Mouse (Mus musculus) kidney, postnatal 4 days (tissue): ENCODE measurements at regions not wholly inside any gene's neighbourhood (a gene's known extent, or its start where the extent isn't known, plus 50 kb on each side); places are given as distances from the start of the nearest gene placed in this dataset.

Source experiments
- DNase-seq, 2 experiments: peaks; one replicate each; pipeline ENCODE4 v3.0.0; 2021; ENCODE audit warnings: mixed read lengths in 2 of 2

DNA sequence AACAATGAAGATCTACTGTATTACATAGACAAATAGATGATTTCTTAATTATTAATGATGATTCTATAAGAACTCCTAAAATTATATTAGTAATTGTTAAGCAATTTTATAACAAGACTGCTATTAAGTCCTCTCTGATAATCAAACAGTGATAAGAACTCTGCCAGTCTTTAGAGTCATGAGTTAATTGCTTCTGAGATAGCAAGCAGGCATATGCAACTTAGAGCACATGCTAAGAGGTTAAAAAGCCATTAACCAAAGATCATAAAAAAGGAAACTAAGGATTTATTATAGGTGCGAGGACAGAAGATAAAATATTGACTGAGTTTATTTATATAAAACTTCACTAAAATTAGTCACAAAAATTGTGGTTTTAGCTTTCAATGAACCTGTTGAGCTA is 442.2 kb upstream of the Kcnab2 start:
- no peak for DNase-seq

DNA sequence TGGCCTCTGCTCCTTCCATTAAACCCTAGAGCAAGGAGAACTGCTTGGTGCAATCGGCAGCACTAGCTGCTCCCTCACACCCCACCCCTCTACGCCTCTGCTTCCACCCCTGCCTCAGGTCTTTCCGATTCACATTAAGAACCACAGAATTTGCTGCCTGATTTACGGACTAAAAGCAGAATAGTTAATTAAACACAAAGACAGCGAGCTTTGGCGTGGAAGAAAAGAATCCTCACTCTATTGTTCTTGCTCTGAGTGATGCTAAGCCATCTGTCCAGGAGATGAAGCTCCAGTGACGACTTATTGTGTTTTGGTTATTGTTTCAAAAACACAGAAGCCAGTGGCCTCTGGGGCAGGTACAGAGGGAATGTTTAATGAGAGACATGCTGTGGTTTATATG is 438.9 kb upstream of the Kcnab2 start:
- no peak for DNase-seq

DNA sequence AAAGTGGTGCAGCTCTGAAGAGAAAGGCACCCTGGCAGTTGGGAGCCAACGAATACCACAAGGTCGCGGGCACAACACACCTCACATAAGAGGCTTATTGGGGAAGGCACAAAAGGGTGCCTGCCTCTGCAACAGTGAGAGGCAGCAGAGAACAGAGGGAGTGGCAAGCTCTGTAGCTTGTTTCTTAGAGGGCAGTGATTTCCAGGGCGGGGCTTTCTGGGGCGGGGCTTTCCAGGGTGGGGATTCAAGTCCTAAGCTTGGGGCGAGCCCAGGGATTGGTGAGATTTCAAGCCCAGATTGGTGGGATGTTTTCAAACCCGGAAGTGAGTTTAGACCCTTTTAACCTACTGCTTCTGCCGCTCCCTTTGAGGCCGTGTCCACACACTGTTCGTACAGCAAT is 435.8 kb upstream of the Kcnab2 start:
- peak; percentile 12 to 18 for DNase-seq

DNA sequence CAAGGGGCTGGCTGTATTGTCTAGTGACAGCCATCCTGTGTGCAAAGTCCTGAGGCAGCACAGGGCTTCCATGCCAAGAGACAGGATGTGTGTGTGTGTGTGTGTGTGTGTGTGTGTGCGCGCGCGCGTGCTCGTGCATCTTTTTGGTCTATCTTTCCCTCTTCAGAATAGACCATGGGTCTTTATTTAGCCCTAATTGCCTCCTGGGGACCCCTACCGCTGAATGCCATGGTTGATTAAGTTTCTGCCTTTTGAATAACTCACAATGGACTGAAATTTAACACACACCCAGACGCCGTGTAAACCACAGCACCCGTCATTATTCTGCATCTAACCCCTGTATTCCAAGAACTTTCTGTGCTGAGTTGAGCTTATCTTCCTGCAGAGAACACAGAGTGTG is 435.2 kb upstream of the Kcnab2 start:
- no peak for DNase-seq

DNA sequence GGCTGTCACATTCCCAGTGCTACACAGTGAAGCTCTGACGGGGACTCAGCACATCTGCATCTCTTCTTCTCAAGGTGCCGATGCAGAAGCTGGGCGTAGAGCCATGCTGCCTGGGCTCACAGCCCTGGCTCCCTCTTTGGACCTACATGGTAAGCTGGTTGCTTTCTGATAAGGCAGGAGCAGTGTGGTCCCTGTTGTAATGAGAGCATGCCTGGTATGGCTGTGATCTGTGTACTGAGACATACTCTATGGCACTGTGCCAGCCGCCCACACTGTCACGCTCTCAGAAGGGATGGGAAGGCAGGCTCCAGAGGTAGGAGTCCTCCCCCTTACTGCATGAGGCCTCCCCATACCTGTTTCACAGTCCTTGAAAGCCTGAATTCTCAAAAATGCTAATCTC is 430.6 kb upstream of the Kcnab2 start:
- DNase-seq, result peak; percentile 54 to 61

DNA sequence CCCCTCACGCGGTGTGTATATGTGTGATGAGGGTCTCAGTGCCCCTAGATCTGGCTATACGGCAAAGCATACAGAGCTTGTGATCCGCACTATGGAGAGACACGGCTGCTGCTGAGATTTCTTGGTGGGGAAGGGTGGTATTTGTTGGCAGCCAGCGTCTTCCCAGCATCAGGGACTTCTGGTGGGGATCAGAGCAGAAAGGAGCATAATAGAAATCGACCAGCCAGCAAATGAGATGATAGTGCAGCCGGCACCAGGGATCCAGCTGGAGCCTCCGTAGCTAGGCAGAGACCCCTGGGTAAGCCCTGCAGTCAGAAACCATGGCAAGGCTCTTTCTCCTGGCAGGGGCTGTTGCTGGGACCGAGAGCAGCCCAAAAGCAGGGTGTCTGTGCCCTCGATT is 425.2 kb upstream of the Kcnab2 start:
- no peak for DNase-seq

DNA sequence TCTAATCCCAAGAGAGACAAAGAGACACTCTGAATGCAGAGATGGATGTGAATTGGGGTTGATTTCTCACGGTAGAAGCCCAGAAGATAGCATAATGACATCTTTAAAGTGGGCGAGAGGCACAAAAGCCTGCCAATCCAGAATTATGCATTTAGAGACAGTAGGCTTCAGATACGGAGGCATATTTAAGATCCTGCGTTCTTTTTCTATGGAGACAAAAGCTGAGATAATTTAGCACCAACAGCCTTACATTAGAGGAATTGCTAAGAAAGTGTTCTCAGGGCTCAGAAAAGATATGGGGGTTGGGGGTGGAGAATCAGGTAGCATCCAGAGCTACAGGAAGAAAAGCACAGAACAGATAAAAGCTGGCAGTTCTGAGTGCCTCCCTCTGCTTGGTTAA is 422.4 kb upstream of the Kcnab2 start:
- DNase-seq, result no peak

DNA sequence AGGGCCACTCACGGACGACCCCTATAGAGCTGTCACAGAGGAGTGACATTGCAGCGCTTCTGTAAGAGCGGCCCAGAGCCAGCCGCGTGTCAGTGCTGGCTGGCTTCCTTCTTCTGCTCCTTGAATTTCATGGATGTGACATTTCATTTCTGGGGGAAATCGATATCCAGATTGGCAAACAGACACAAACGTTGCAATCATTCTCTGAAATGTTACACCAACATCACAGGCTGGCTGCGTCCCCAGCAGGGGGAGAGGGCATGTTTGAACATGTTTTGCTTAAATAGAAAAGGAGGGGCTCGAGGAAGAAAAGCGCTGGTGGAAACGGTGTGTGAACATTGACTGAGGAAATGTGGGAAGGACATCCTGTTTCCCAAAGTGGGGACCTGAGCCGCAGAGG is 417.4 kb upstream of the Kcnab2 start:
- DNase-seq, result no peak

DNA sequence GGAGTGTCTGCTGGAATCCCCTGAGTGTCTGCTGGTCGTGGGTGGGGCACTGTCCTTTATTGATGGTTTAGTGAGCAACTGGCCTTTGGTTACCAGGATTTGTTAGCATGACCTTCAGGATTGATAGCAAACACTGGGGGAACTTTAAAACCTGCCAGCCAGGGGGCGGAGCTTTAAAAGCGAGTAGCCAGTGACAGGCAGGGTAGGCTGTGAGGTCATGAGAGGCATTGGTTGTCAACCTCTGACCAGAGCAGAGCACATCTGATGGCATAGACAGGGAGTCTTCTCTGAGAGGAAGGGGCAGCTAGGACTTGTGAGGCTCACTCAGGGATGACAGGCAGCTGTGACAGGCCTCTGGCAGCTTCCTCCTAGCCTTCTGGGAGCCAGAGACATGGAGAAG is 415.3 kb upstream of the Kcnab2 start:
- DNase-seq, result no peak

DNA sequence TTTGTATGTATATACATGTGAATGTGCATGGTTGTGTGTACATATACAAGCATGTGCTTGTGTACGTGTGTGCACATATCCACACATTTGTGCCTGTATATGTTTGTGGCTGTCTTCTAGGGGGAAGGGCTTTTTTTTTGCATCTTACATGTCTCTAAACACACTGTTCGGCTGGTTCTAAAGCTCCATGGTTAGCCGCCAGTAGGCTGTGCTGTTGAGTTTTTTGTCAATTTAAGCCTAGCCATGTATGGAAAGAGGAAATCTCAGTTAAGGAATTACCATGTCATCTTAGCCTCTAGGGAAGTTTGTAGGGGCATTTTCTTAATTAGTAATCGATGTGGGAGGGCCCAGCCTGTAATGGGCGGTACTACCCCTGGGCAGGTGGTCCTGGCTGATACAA is 411.5 kb upstream of the Kcnab2 start:
- DNase-seq, result peak; percentile 25 to 28

DNA sequence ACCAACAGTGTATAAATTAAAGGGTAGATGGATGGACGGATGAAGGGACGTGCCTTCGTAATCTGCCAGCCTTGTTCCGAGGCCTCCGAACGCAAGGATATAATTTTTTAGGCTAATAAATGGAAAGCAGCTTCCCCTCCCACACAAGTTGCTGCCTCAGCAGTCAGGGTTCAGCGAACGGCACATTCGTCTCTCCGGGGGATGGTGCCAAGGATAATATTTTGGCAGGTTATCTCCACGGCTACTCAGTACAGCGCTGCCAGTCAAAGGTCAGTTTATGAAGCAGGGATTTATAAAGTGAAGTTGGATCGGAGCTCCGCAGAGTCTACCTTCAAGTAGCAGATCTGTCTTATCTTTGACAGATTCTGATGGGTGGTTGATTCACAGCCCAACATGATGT is 410.6 kb upstream of the Kcnab2 start:
- DNase-seq, result peak; percentile 30 to 56

DNA sequence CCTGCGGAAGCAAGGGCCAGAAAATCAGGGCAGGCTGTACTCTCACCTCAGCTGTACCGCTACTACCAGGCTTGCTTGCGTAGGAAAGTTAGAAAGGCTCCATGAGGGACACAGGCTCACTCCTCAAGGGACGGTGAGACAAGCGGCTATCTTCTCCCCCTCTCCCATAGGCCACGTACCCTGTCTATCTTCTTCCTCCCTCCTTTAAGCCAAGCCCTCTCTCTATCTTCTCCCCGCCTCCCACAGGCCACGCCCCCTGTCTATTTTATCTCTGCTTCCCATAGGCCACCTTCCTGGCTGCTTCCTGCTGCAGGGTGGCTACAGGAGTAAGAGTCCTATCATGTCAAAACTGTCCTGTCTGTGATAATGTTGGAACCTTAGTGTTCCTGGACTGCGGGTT is 409.1 kb upstream of the Kcnab2 start:
- peak in 1 of 2 experiments; percentile 16 for DNase-seq

DNA sequence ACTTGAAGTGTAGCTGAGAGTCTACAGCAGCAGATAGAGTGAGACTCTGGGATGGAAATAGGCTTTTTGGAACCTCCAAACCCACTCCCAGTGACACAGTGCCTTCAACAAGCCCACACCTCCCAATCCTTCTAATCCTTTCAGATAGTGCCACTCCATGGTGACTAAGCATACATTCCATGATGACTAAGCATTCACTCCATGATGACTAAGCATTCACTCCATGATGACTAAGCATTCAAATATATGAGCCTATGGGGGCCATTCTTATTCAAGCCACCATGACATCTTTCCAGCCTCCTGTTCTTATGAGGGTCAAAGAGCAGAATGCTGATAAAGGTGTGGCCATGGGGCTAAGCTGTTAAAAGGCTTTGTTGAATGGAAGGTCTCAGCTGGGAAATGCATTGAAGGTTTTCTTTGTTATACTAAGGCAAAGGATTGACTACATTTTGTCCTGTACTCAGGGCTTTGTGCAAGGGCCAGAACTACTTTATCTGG is 403.8 kb upstream of the Kcnab2 start:
- DNase-seq, result no peak

DNA sequence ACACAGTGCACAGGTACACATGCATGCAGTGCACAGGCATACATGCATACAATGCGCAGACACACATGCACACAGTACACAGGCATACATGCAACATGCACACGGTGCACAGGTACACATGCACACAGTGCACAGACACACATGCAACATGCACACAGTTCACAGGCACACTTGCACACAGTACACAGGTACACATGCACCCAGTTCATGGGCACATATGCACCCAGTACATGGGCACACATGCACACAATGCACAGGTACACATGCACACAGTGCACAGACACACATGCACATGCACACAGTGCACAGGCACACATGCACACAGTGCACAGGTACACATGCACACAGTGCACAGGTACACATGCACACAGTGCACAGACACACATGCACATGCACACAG is 402.7 kb upstream of the Kcnab2 start:
- DNase-seq, result no peak

DNA sequence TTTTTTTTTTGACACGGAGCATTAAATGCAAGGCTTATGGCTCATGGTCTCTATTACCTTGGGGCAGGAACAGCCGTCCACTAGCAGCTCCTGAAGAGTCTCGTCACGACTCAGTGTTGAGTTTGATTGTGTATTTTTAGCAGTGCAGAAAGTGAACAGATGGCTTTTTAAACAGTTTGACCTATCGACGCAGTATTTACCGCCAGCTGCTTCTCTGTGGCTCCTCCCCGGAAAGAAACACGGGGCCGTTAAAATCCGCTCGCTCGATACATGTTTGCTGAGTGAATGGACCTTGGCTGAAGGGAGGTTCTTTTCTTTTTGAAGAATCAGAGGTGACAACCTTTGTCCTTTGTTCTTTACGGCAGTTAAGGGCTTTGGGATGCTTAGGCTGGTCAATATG is 401.3 kb upstream of the Kcnab2 start:
- DNase-seq, result no peak

DNA sequence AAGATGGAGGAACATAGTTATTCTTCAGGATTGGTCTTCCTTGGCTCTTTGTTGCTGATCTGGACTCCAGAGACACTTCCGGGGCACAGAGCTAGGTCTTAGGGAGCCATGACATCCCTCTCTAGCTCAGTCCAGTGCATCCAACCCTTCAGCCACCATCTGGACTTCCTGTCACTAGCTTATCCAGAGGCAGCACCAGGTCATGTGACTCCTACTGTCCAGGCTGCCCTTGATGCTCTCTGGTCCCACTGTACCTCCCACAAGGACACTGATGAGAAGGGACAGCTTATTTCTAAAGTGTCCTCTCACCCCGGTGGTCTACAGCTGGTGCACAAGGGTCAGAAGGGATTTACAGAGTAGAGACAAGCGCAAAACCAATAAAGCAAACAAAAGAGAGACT is 400.7 kb upstream of the Kcnab2 start:
- DNase-seq, result no peak

DNA sequence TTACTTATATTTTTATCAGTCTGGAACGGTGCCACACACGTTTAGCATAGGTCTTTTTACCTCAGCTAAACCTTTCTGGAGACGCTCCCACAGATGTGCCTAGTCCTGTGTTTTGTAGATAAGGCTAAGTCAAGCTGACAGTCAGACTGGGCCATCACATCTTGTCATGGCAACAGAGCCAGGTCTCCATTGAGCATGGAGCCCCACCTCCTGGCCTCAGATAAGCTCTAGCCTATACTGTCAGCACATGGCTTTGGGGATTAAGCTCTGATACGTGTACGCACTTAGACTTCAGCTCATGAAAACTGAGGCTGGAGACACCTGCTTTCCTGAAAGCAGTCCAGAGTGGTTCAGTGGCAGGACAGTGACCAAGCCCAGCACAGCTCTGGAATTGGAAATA is 392.4 kb upstream of the Kcnab2 start:
- no peak for DNase-seq

DNA sequence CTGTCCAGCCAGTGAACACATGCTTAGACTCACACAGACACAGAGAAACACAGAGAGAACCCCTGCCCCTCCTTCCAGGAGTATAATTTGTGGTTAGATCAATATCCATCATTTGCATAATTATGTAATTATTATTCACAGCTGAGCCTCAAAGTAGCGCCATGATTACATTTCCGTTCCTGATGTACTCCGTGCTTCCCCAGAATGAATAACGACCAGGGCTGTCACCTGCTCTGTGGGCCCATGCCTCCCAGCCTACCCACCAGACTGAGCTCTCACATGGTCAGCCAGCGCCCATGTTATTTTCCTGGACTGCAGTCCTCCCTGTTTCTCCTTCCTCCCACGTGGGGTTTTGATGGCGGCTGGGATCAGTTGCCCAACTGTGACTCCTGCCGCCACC is 388.2 kb upstream of the Kcnab2 start:
- no peak for DNase-seq

DNA sequence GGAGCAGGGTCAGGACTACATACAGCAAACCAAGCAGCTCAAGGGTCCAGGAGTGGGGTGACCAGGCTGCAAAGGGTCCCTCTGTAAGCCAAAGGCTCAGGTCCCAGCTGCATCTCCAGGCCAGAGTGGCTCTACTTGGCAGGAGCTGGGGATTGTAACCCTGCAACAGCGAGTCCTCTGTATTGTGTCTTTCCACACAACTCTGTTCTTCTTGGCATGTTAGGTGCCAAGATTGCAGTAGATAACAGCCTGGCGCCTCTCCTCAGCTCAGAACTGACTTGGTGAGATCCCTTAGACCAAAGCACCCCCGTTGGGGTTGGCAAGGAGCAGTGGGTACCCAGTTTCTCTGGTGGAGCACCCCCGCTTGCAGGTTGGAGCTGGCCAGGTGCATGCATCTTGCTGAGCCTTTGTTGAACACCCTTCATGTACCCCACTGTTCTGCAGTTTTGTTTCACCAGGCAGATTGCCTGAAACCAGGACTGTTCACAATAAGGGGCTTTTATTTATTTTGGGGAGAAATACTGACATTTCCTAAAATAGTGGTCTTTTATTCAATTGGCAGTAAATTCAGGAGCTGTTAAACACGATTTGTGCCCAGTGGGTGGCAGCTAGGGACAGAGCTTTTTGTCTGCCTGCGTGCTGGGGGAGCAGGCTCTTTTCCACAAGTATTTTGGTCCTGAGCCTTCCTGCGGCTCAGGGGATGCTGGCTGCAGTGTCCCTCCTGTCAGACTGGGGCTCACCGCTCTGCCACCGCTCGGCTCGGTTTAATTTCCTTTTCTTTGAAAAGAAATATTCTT is 385.3 kb upstream of the Kcnab2 start:
- DNase-seq, result no peak

DNA sequence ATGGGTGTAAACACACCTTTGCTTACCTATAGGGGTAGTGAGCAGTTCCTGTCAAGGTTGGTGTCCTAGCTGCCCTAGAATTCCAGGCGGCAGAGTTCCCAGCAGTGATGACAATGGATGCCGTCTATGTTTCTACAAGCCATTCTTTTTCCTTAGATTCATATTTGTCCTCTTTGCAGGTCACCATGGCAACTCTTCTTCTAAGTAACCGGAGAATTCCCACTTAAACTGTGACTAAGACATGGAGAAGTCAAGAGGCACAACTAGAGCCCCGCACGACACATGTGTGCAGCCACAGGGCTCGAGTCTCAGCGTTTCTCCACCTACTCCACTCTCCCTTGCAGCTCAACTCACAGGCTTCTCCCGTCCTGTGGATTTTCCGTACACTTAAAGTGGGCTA is 381.5 kb upstream of the Kcnab2 start:
- DNase-seq, result no peak

DNA sequence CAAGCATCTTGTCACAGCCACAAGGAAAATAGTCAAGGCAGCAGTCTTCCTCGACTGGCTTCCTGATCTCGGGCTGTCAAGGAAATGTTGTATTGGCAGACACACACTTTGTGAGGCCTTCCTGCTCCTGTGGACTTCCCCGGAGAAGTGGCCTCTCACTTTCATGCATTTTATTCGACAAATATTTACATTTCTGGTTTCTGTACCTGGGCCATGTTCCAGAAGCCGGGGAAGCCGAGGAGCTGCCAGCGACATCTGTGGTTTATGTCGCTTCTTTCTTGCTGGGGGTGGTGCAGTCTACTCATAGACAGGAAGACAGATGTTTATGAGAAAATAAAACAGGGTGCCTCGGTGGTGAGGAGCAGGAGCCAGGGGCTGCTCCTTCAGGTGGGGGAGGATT is 372.5 kb upstream of the Kcnab2 start:
- peak in 1 of 2 experiments; percentile 9 for DNase-seq

DNA sequence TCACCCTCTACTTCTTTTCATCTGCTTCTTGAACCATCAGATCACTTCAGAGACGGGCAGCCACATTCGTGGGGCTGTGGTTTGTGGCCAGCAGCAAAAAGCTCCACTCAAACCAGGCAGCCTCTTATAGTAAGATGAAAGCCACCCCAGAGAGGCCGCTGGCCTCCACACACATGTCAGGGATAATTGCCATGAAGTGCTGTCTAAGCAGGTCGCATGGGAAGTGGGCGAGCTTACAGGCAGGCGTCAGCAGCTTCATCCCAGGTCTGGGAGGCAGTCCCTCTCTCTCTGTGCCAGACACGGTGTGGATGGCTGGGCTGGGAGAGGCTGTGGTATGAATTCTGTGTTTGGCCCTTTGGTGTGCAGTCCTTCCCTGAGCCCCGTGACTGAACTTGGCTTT is 358.4 kb upstream of the Kcnab2 start:
- no peak for DNase-seq

DNA sequence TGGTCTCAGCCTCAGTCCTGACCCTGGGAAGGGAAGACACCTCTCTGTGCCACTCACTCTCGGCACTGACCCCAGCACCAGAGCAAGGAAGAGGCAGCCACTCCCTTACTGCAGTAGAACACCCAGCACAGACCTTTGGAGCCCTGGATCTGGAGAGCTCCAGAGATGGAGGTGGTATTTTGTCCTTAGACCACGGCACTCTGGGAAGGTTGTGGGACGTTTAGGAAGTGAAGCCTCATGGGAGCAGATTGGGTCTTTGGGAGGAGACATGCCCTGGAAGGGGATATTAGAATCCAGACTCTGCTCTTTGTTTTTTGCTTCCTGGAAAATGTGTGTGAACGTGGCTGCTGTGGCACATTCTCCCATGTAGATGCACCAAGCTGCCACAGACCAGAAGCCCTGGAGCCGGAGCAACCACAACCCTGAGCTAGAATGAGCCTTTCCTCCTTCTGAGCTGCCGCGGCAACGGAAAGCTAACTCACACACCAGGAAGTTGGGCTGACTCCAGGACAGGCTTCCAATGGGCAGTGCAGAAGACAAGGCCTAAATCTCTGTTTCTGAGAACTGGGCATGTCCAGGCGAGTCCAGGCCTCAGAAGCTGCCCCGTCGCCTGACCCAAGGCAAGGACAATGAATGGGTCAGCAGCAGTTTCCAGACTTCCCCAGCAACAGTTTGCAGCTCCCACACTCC is 356.9 kb upstream of the Kcnab2 start:
- DNase-seq, result no peak
